Mouse (Mus musculus) adrenal gland (tissue): ENCODE measurements at regions not wholly inside any gene's neighbourhood (a gene's known extent, or its start where the extent isn't known, plus 50 kb on each side); places are given as distances from the start of the nearest gene placed in this dataset.

Source experiments
- intact Hi-C: fragments of 180-260 bp; cut with DNase I; formaldehyde crosslinking; loops from one replicate; pipeline ENCODE4 v1.15.1; 2025

DNA sequence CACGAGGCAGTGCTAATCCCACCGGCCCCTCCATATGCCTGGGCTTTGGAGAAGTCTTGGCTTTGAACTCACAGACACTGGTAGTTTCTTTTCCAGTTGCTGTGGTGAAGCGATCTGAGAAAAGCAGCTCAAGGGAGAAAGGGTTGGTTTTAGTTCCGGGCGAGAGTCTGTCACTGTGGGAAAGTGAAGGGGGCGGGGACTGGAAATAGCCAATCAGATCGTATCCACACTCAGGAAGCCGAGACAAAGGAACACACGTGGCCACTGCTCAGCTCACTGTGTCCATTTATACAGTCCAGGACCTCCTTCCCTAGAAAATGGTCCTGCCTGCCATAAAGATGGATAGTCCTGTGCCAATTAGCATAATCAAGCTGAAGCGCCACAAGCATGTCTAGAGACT is 57.2 kb upstream of the Tgfbr2 start:
- intact Hi-C loops, result no loop called here

DNA sequence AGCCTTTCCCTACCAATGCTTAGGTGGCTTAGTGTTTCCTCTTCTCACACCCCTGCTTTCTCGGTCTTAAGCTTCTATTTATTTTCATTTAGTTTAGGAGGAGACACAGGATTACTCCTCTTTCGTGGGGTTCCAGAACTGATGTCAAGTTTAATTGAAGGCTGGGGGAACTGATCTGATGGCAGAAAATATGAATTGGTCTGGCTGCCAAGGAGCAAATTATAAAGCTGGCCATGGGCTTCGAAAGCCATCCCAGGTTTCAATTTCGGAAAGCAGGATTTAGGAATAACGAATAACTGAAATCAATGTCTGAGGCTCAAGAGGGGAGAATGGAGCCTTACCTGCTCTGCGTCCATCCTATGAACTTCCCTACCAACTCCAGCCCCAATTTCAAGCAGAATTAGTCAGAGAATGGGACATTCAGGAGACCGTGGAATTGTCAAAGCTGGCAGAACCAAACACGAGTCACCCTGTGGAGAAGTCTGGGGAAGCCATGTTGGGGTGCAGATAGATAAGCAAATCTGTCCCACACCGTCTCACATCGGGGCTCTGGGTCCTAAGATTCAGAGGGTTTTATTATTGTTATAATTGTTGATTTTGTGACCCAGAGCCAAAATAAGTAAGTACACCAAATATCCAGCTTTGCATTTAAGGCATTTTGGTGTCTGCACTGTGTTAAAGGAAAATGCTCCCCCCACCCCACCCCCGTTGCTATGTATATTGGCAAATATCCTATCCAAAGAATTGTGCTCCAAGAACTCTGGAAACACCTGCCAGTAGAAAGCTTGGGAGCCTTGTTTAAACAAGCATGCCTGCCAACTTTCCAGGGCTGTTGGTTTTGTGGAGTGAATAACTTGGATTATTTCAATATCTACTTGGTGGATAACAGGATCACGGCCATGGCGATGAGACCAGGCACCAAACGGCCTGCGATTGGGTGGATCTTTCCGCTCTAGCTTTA is 56.5 kb upstream of the Tgfbr2 start:
- intact Hi-C loops, result no loop called here

DNA sequence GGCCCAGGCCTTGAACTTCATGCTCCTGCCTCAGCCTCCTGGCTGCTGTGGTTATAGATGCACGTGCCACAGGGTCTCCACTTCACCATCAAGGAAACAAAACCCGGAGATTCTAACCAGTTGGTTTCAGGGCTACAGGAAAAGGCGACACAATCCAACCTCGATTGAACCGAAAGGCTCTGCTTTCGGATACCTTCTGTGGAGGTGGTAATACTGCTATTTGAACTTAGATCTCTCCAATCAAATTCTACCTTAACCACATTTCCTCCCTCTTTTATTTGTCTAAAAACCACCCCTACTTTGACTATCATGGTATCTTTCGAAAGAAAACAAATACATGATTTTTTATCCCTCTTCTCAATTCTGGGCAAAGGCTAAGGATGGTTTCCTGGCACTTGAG is 55.2 kb upstream of the Tgfbr2 start:
- intact Hi-C loops, result no loop called here

DNA sequence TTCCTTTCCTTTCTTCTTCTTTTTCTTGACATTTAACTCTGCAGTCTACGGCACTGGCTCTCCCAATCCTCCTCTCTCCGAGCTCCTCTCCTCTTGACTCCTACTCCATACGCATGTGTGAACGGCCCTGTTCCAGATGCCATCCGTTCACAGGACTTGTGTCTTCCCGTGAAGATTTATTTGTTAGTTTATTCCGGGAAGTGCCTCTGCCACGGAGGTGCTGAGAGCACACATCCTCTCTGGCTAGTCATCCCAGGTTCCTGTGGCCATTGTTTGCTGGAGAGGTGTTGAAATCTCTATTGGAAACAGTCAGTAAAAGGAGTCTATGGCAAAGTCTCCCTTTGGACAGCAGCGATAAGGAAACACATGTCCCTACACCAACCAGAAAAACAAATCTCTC is 53.3 kb upstream of the Tgfbr2 start:
- intact Hi-C loops, result no loop called here

- intact Hi-C loops, result no loop called here
These were observed 52.6 kb upstream of the Tgfbr2 start for GRCm38 (mm10) chr9:116227738-116228137.
